Mouse (Mus musculus) cerebellum, adult 2 months (tissue): Measurements from ENCODE around the gene Alk.

Experiments
- CTCF ChIP-seq: fragments of 200-500 bp; IDR thresholded peaks from 2 replicates; pipeline ENCODE4 v1.5.1; 2011; ENCODE audit warnings: low read depth, mild to moderate bottlenecking, control low read depth, low read length, moderate library complexity, borderline replicate concordance; ENCODE audit not compliant: insufficient read depth
- POLR2A ChIP-seq: fragments of 200-500 bp; IDR thresholded peaks from 2 replicates; pipeline ENCODE4 v1.6.1; 2011; ENCODE audit warnings: low read length, control low read depth, borderline replicate concordance; ENCODE audit not compliant: insufficient read depth

DNA sequence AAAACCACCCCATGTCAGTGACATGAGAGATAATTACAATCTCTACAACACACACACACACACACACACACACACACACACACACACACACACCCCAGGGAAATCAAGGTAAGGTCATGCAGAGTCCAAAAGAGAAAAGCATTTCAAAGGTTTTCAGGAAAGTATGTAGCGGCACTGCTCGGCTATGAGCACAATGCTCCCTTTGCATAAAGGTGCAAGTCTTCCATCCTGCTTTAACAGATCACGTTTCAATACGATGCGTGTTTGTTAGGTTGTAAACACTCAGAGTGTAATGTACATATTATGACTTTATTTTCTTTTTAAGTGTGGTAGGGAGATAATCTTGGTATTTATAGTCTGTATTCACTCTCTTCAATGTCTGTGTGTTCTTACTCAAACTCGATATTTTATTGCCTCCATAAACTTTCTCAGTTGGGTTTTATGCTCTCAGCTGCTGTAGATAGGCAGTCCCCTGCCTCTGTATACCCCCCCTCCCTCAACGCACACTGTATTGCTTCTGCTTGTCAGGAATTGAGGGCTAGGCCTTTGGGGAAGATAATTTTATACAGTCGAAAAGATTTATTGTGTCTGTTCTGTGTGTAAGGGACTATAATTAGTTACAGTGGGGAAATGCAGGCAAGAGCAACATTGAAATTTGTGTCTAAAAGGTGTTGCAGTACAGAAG, 780.7 kb downstream of the Alk start:
- no peak for TF ChIP-seq CTCF
- TF ChIP-seq POLR2A = no peak
